Mouse (Mus musculus) kidney, postnatal 25 days (tissue): ENCODE measurements around the gene Hc.
A peak's percentile ranks its signal among the peaks of the same experiment; 100 is the strongest.

ENCODE experiments used
- DNase-seq, 2 experiments: peaks; one replicate each; pipeline ENCODE4 v3.0.0; 2021; ENCODE audit warnings: mixed read lengths in 2 of 2

Gene Hc

GRCm38 (mm10) chr2:35061338-35061737 is at the start of gene Hc:
Gene Hc (minus strand): TSS chr2:35061438.
- DNase-seq: no peak

GRCm38 (mm10) chr2:35110521-35110920 is 49.3 kb upstream of the Hc start:
- no peak for DNase-seq

- DNase-seq: no peak
Observed at GRCm38 (mm10) chr2:35109924-35110304, 48.7 kb upstream of the Hc start.

GRCm38 (mm10) chr2:35109141-35109923 is 48.1 kb upstream of the Hc start, which contains the start of gene Cntrl:
Gene Cntrl (plus strand): TSS chr2:35109492.
- peak; percentile 96 for DNase-seq

- peak; percentile 55 to 60 for DNase-seq
Observed at GRCm38 (mm10) chr2:35108712-35109111, 47.5 kb upstream of the Hc start.

GRCm38 (mm10) chr2:35107984-35108635 is 46.9 kb upstream of the Hc start:
- DNase-seq: peak in 1 of 2 experiments; percentile 12

GRCm38 (mm10) chr2:35104843-35105242 is 43.6 kb upstream of the Hc start:
- DNase-seq: no peak

- DNase-seq: no peak
Observed at GRCm38 (mm10) chr2:35103558-35103957, 42.3 kb upstream of the Hc start.

- no peak for DNase-seq
Observed at GRCm38 (mm10) chr2:35102777-35103176, 41.5 kb upstream of the Hc start.

- DNase-seq: no peak
Observed at GRCm38 (mm10) chr2:35101443-35101842, 40.2 kb upstream of the Hc start, which contains the start of gene AI182371. Gene AI182371 (minus strand): TSS chr2:35101543.

GRCm38 (mm10) chr2:35100529-35100928 is 39.3 kb upstream of the Hc start:
- DNase-seq: no peak

GRCm38 (mm10) chr2:35087418-35087817 is 26.2 kb upstream of the Hc start:
- no peak for DNase-seq

GRCm38 (mm10) chr2:35079166-35079565 is 17.9 kb upstream of the Hc start:
- DNase-seq: no peak

- no peak for DNase-seq
Observed at GRCm38 (mm10) chr2:35074328-35074727, 13.1 kb upstream of the Hc start.

GRCm38 (mm10) chr2:35072547-35072946 is 11.3 kb upstream of the Hc start:
- no peak for DNase-seq

GRCm38 (mm10) chr2:35070275-35070674 is 9.0 kb upstream of the Hc start:
- no peak for DNase-seq

GRCm38 (mm10) chr2:35069124-35069523 is 7.9 kb upstream of the Hc start:
- no peak for DNase-seq

GRCm38 (mm10) chr2:35067117-35067516 is 5.9 kb upstream of the Hc start:
- DNase-seq: no peak

GRCm38 (mm10) chr2:35066525-35067082 is 5.4 kb upstream of the Hc start:
- no peak for DNase-seq

- no peak for DNase-seq
Observed at GRCm38 (mm10) chr2:35063333-35064030, 2.2 kb upstream of the Hc start.

GRCm38 (mm10) chr2:35060897-35061296 is 341 bp downstream of the Hc start:
- DNase-seq: no peak

- no peak for DNase-seq
Observed at GRCm38 (mm10) chr2:35060256-35060655, 982 bp downstream of the Hc start.

GRCm38 (mm10) chr2:35058325-35058724 is 2.9 kb downstream of the Hc start:
- no peak for DNase-seq
